Mouse (Mus musculus) left cerebral cortex, adult 9 months (tissue): Measurements from ENCODE around the gene Furin.

Experiments used
- DNase-seq, 2 experiments: peaks; one replicate each; pipeline ENCODE4 v3.0.0; 2022; ENCODE audit warnings: low spot score in 2 of 2

Gene Furin

GRCm38 (mm10) chr7:80372667-80373066 lies 32.6 kb downstream of the Furin start:
- no peak for DNase-seq

- DNase-seq: no peak
Observed at GRCm38 (mm10) chr7:80372166-80372565, 33.1 kb downstream of the Furin start.

- peak in 1 of 2 experiments; percentile 67 for DNase-seq
Observed at GRCm38 (mm10) chr7:80371041-80371751, 34.0 kb downstream of the Furin start, which contains the start of gene Man2a2. Gene Man2a2 (minus strand): TSS chr7:80371375.

GRCm38 (mm10) chr7:80370649-80371040 lies 34.6 kb downstream of the Furin start:
- peak; percentile 67 to 83 for DNase-seq

GRCm38 (mm10) chr7:80369967-80370431 lies 35.2 kb downstream of the Furin start:
- no peak for DNase-seq

- no peak for DNase-seq
Observed at GRCm38 (mm10) chr7:80369461-80369860, 35.8 kb downstream of the Furin start.

GRCm38 (mm10) chr7:80368635-80369421 lies 36.4 kb downstream of the Furin start:
- no peak for DNase-seq

GRCm38 (mm10) chr7:80368009-80368408 lies 37.2 kb downstream of the Furin start:
- DNase-seq: no peak

- DNase-seq: no peak
Observed at GRCm38 (mm10) chr7:80367232-80367631, 38.0 kb downstream of the Furin start.

GRCm38 (mm10) chr7:80365759-80366158 lies 39.5 kb downstream of the Furin start:
- no peak for DNase-seq

- DNase-seq: no peak
Observed at GRCm38 (mm10) chr7:80360435-80360834, 44.8 kb downstream of the Furin start.

- DNase-seq: no peak
Observed at GRCm38 (mm10) chr7:80358039-80358438, 47.2 kb downstream of the Furin start.

GRCm38 (mm10) chr7:80357156-80357555 lies 48.1 kb downstream of the Furin start:
- peak in 1 of 2 experiments; percentile 61 for DNase-seq

- no peak for DNase-seq
Observed at GRCm38 (mm10) chr7:80356351-80356750, 48.9 kb downstream of the Furin start.

- no peak for DNase-seq
Observed at GRCm38 (mm10) chr7:80352920-80353319, 52.3 kb downstream of the Furin start.

- no peak for DNase-seq
Observed at GRCm38 (mm10) chr7:80350808-80351207, 54.4 kb downstream of the Furin start.

- DNase-seq: no peak
Observed at GRCm38 (mm10) chr7:80347670-80348586, 57.3 kb downstream of the Furin start.

GRCm38 (mm10) chr7:80346830-80347229 lies 58.4 kb downstream of the Furin start:
- DNase-seq: no peak

GRCm38 (mm10) chr7:80346173-80346572 lies 59.1 kb downstream of the Furin start:
- DNase-seq: no peak

GRCm38 (mm10) chr7:80343270-80344018 lies 61.8 kb downstream of the Furin start:
- no peak for DNase-seq

- DNase-seq: peak; percentile 85 to 97
Observed at GRCm38 (mm10) chr7:80342858-80343257, 62.4 kb downstream of the Furin start, which contains the start of gene Hddc3. Gene Hddc3 (plus strand): TSS chr7:80343104.
